Comparison of ENCODE assay signal across 8 mouse cellular contexts in the genomic region with DNA sequence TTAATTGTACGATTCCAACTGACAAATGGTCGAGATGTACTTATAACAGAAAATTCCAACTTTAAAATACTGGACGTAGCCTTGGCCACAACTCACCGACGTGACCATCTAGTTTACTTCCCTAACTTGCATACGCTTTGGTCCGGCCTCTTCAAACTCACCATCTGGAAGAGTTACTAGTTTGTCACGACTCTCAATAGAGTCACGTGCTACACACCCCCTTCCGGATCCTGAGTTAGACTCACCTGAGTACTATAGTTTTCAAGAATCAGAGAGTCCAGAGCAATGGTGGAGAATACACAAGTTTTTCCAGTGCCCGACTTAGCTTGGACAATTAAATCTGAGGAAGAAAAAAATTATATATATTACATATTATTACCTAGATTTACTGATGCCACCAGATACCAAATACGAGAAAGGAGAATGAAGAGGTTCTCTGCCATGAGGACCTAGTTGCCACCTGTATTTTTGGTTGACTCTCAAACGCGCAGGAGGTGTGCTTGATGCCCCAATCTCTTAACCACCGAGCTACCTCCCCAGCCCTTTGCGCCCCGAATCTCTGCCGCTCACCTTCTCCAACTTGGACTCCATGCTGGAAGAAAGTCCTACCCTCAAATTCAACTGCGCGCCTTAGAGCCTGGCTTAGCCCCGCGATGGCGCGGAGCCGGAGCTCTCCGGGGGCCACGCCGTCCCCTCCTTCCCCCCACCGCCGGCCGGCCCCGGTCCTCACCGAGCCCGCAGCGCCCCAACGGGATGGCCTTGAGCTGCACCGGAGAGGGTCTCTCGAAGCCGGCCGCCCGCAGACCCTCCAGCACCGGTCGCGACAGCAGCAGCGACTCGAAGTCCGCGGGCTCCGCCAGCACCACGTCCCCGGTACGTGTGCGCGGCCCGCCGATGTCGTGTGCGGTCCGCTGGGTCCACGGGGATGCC. TPM values are rescaled to one million over a fixed set of nuclear protein-coding genes. Genes with fewer than 3 reads are reported as not detected.
DNase-seq lines count a peak whose midpoint lies in the region; ATAC-seq and TF ChIP-seq lines count a peak whose summit lies in the region.

No protein-coding gene starts in this region.

- H3K4me2 ChIP-seq in forebrain, embryonic 16.5 days (ENCODE audit: low read length), result peak overlapping the region; percentile 72
- H3K4me2 ChIP-seq in liver, embryonic 16.5 days (ENCODE audit: low read depth, low read length), result peak overlapping the region; percentile 84

- no peak for TF ChIP-seq CTCF in layer of hippocampus, adult 2 months (conservative IDR thresholded peaks at IDR 0.05)

- no peak; the same call in 1 of the 2 replicates for ATAC-seq in forebrain, embryonic 16.5 days
- peak; percentile 33 for ATAC-seq in liver, embryonic 16.5 days (ENCODE audit: low read depth)

- H3K9ac ChIP-seq in forebrain, embryonic 16.5 days (replicated peaks; ENCODE audit: low read depth, low read length), result peak overlapping the region; percentile 90
- peak overlapping the region; percentile 98 for H3K9ac ChIP-seq in liver, embryonic 16.5 days (ENCODE audit: low read depth, low read length)

- peak overlapping the region; percentile 78 for H3K4me3 ChIP-seq in layer of hippocampus, adult 2 months
- peak overlapping the region; percentile 83 for H3K4me3 ChIP-seq in forebrain, embryonic 16.5 days (replicated peaks; ENCODE audit: low read length)
- H3K4me3 ChIP-seq in liver, embryonic 16.5 days (ENCODE audit: low read depth, low read length), result peak overlapping the region; percentile 100

- H3K36me3 ChIP-seq in forebrain, embryonic 16.5 days (ENCODE audit: control insufficient read depth, insufficient read depth), result peaks cover 5% of the 10 kb centered on the region
- peaks cover 13% of the 10 kb centered on the region for H3K36me3 ChIP-seq in liver, embryonic 16.5 days (ENCODE audit: control insufficient read depth, insufficient read depth)

- whole genome bisulfite sequencing in forebrain, embryonic 16.5 days, result 8% methylated on average over 60 of the region's 60 CpGs
- WGBS in liver, embryonic 16.5 days (ENCODE audit: insufficient replicate concordance), result 4% methylated on average over 60 of the region's 60 CpGs

- H3K27me3 ChIP-seq in forebrain, embryonic 16.5 days (replicated peaks; ENCODE audit: control insufficient read depth, insufficient read depth, low read length), result no peaks in the 10 kb centered on the region
- H3K27me3 ChIP-seq in liver, embryonic 16.5 days (ENCODE audit: control insufficient read depth, insufficient read depth, low read depth, low read length), result no peaks in the 10 kb centered on the region

- no peak for DNase-seq in layer of hippocampus, adult 2 months (ENCODE audit: low spot score in 2 of 2)
- DNase-seq in layer of hippocampus, adult 8-10 months (ENCODE audit: low spot score in 2 of 2), result no peak
- DNase-seq in R1 (ENCODE audit: low read depth, low spot score), result peak; percentile 74
- DNase-seq in c-Kit-positive CD71-positive TER-119-positive erythroid progenitor cells, embryonic 14.5 days (ENCODE audit: low spot score), result no peak
- no peak for DNase-seq in adrenal gland, adult 2 months
- DNase-seq in layer of hippocampus, adult 11-12 months (ENCODE audit: low spot score), result no peak

- H3K9me3 ChIP-seq in forebrain, embryonic 16.5 days (ENCODE audit: control insufficient read depth, low read length), result no peaks in the 10 kb centered on the region
- no peaks in the 10 kb centered on the region for H3K9me3 ChIP-seq in liver, embryonic 16.5 days (replicated peaks; ENCODE audit: control insufficient read depth, low read length)

- H3K27ac ChIP-seq in layer of hippocampus, adult 2 months, result peak overlapping the region; percentile 96
- peak overlapping the region; percentile 60; the same call in 1 of the 2 replicates for H3K27ac ChIP-seq in forebrain, embryonic 16.5 days (ENCODE audit: low read length)
- H3K27ac ChIP-seq in liver, embryonic 16.5 days (ENCODE audit: low read length), result peak overlapping the region; percentile 87

- peaks cover 13% of the 10 kb centered on the region for H3K4me1 ChIP-seq in forebrain, embryonic 16.5 days (replicated peaks; ENCODE audit: control insufficient read depth, insufficient read depth, low read length)
- H3K4me1 ChIP-seq in liver, embryonic 16.5 days (ENCODE audit: control insufficient read depth, low read depth, low read length), result peaks cover 14% of the 10 kb centered on the region

RNA-seq across cellular contexts. Expression of gene Ddx20, which starts 0.7 kb away (rescaled TPM):
- total RNA-seq in layer of hippocampus, adult 2 months (2021), result 10 to 100 TPM; 12.5 to 12.9 TPM
- total RNA-seq in layer of hippocampus, adult 8-10 months (2022), result 10 to 100 TPM; 12.6 to 13.5 (median 13.1) TPM
- polyA plus RNA-seq in forebrain, embryonic 16.5 days (2015; fragmentation: Nextera tagmentation; extraction: Ambion mirVana), result 31.6 and 35.3 TPM in 2 replicates
- 13.3 and 16.1 TPM in 2 replicates for polyA plus RNA-seq in liver, embryonic 16.5 days (2015; fragmentation: Nextera tagmentation; extraction: Ambion mirVana)
- total RNA-seq in adrenal gland, adult 2 months (2021), result 10 to 100 TPM; 16.9 to 17.0 TPM
- 25.4 and 26.4 TPM in 2 replicates for polyA plus RNA-seq in adrenal gland, adult 2 months (2012; rRNA removed)

RNA-seq across cellular contexts. Expression of gene Inka2, which starts 17.7 kb away (rescaled TPM):
- total RNA-seq in layer of hippocampus, adult 2 months (2021), result 10 to 100 TPM; 74.1 to 74.9 TPM
- total RNA-seq in layer of hippocampus, adult 8-10 months (2022), result 10 to 100 TPM; 69.6 to 79.1 (median 72.2) TPM
- 3.2 and 3.9 TPM in 2 replicates for polyA plus RNA-seq in forebrain, embryonic 16.5 days (2015; fragmentation: Nextera tagmentation; extraction: Ambion mirVana)
- 0.11 and 0.28 TPM in 2 replicates for polyA plus RNA-seq in liver, embryonic 16.5 days (2015; fragmentation: Nextera tagmentation; extraction: Ambion mirVana)
- 1 to 10 TPM; 1.3 to 3.6 TPM for total RNA-seq in adrenal gland, adult 2 months (2021)
- polyA plus RNA-seq in adrenal gland, adult 2 months (2012; rRNA removed), result 0.54 and 0.91 TPM in 2 replicates

Comparison
In these comparisons a context has a peak if more than half of its experiments do, and no peak if none do; other contexts are left out.
1. RNA of gene Inka2, which starts 17.7 kb away (total RNA-seq): 74.1 to 74.9 TPM in layer of hippocampus, adult 2 months and 69.6 to 79.1 TPM in layer of hippocampus, adult 8-10 months; 1.3 to 3.6 TPM in adrenal gland, adult 2 months; every median in the first group is over 10 times any median in the second.
2. Peak in every context shown above with its lines, with median percentiles within 50 percentile points of each other: H3K27ac ChIP-seq and H3K4me3 ChIP-seq.